Mouse (Mus musculus) ES-Bruce4 (cell line): ENCODE results near the gene Cse1l. TPM values are rescaled to one million over a fixed set of nuclear protein-coding genes. Genes with fewer than 3 reads are reported as not detected.

Source experiments
- H3K27ac ChIP-seq: 2 replicates; pipeline ENCODE4 v1.5.1; 2012; ENCODE audit warnings: low read length, inconsistent platforms; ENCODE audit not compliant: insufficient read depth
- H3K27me3 ChIP-seq: 2 replicates; pipeline ENCODE4 v1.6.1; 2012; ENCODE audit warnings: mild to moderate bottlenecking, low read length, inconsistent platforms; ENCODE audit not compliant: control insufficient read depth, poor library complexity, insufficient read depth, severe bottlenecking
- H3K36me3 ChIP-seq: 2 replicates; pipeline ENCODE4 v1.6.1; 2012; ENCODE audit warnings: inconsistent platforms, mild to moderate bottlenecking, low read length, moderate library complexity; ENCODE audit not compliant: control insufficient read depth, poor library complexity, insufficient read depth, severe bottlenecking
- H3K4me1 ChIP-seq: one replicate; pipeline ENCODE4 v1.8.1; 2011; ENCODE audit warnings: low read length; ENCODE audit not compliant: control insufficient read depth, insufficient read depth
- H3K4me3 ChIP-seq: 2 replicates; pipeline ENCODE4 v1.5.1; 2011; ENCODE audit warnings: low read depth, mild to moderate bottlenecking, low read length
- H3K9ac ChIP-seq: 2 replicates; pipeline ENCODE4 v1.6.1; 2012; ENCODE audit warnings: low read depth, mild to moderate bottlenecking, inconsistent platforms; ENCODE audit not compliant: poor library complexity, severe bottlenecking
- H3K9me3 ChIP-seq: replicated peaks from 2 replicates; pipeline ENCODE4 v1.6.1; 2012; ENCODE audit warnings: mild to moderate bottlenecking, low read length, inconsistent platforms; ENCODE audit not compliant: control insufficient read depth, poor library complexity, insufficient read depth, severe bottlenecking
- CTCF ChIP-seq: IDR thresholded peaks from one replicate; pipeline ENCODE4 v1.8.1; 2011; ENCODE audit warnings: low read depth, low read length
- EP300 ChIP-seq: IDR thresholded peaks from 2 replicates; pipeline ENCODE4 v1.6.1; 2011; ENCODE audit warnings: low read depth, low read length; ENCODE audit not compliant: insufficient read depth
- POLR2A ChIP-seq: IDR thresholded peaks from one replicate; pipeline ENCODE4 v1.8.1; 2011; ENCODE audit warnings: low read length; ENCODE audit not compliant: insufficient read depth
- polyA plus RNA-seq: library from polyadenylated mRNA; stranded (reverse); fragments of >200 nt; gene quantifications from 2 replicates; pipeline ENCODE4 v1.2.4, GENCODE M21; 2011; ENCODE audit warnings: low read depth; ENCODE audit not compliant: missing spikeins, insufficient read depth, insufficient read length

Cse1l gene
- polyA plus RNA-seq, 1 experiment, result 298 TPM

GRCm38 (mm10) chr2:166973153-166973552 is 67.3 kb downstream of the Cse1l start:
- H3K27me3 ChIP-seq, result no peaks in the 10 kb centered on the region
- TF ChIP-seq POLR2A (no peak), EP300 (no peak), CTCF (no peak)
- peaks cover 6% of the 10 kb centered on the region for H3K4me1 ChIP-seq
- H3K9ac ChIP-seq, result no peak overlapping the region
- no peaks in the 10 kb centered on the region for H3K36me3 ChIP-seq
- H3K4me3 ChIP-seq, result no peak overlapping the region
- no peaks in the 10 kb centered on the region for H3K9me3 ChIP-seq
- peak overlapping the region; percentile 58; the same call in 1 of the 2 replicates for H3K27ac ChIP-seq

DNA sequence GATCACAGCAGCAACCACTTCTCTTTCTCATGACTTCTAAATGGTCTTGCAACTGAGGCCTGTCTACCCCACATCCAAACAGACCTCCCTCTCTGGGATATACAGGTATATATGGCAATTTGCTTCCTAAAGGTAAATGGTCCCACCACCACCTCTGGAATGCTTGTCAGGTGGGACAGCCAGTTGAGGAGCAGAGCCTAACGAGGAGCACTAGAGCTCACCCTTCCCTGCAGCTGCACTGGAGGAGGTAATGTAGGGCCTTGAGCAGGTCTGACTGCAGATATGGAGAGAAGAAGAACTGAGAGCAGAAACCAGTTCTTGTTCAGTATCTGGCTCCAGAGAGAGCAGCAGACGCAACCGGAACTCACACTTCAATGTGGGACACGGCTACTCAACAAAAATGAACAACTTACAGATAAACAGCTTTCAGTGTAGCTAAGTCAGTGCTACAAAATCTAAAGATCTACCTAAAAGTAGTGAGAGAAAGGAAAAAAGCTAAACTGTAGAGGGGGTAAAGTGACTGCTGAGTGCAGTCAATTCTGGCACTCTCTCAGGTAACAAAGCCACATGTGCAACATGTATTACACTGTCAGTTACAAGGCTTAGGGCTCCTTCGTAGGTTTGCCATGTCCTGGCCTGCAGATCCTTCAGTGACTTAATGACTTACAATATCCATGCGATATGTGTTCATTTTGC is 68.5 kb downstream of the Cse1l start:
- H3K27ac ChIP-seq, result no peak overlapping the region
- TF ChIP-seq CTCF (no peak), POLR2A (no peak), EP300 (no peak)
- no peak overlapping the region for H3K4me3 ChIP-seq
- no peaks in the 10 kb centered on the region for H3K9me3 ChIP-seq
- H3K4me1 ChIP-seq, result peaks cover 6% of the 10 kb centered on the region
- no peaks in the 10 kb centered on the region for H3K27me3 ChIP-seq
- H3K36me3 ChIP-seq, result no peaks in the 10 kb centered on the region
- H3K9ac ChIP-seq, result no peak overlapping the region

- Histone ChIP-seq H3K27ac (0 out of 2 replicates have a peak overlapping the region, but pooled peaks have one; percentile 7), H3K27me3 (no peaks in the 10 kb centered on the region), H3K36me3 (no peaks in the 10 kb centered on the region), H3K9ac (0 out of 2 replicates have a peak overlapping the region, but pooled peaks have one; percentile 60), H3K4me1 (peaks cover 4% of the 10 kb centered on the region), H3K9me3 (no peaks in the 10 kb centered on the region), H3K4me3 (no peak overlapping the region)
- no peak for TF ChIP-seq POLR2A
- no peak for TF ChIP-seq CTCF
- TF ChIP-seq EP300, result no peak
Observed at GRCm38 (mm10) chr2:166976356-166976755, 70.5 kb downstream of the Cse1l start.

DNA sequence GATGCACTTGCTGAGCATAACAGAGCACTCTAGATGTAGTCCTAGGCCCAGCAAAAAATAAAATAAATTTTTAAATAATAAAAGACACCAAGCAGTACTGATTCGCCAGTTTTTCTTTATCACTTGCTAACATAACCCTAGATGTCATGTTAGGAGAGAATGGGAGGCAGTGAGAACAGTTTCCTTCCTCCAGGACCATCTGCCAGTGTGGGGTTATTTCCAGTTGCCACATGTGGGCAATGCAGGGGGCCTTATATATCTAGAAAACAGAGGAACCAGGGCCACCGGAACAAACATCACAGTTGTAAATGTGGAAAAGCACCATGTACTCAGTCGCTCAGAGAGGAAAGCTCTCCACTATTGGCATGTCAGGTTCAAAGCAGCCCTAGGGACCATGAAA is 71.7 kb downstream of the Cse1l start:
- no peak overlapping the region for H3K9ac ChIP-seq
- no peaks in the 10 kb centered on the region for H3K27me3 ChIP-seq
- no peaks in the 10 kb centered on the region for H3K9me3 ChIP-seq
- no peak overlapping the region for H3K4me3 ChIP-seq
- TF ChIP-seq POLR2A (no peak), CTCF (no peak), EP300 (no peak)
- H3K36me3 ChIP-seq, result no peaks in the 10 kb centered on the region
- H3K27ac ChIP-seq, result no peak overlapping the region
- H3K4me1 ChIP-seq, result peaks cover 4% of the 10 kb centered on the region

- no peaks in the 10 kb centered on the region for H3K27me3 ChIP-seq
- no peak for TF ChIP-seq POLR2A
- no peak for TF ChIP-seq EP300
- no peak for TF ChIP-seq CTCF
- no peaks in the 10 kb centered on the region for H3K4me1 ChIP-seq
- no peaks in the 10 kb centered on the region for H3K36me3 ChIP-seq
- no peak overlapping the region for H3K9ac ChIP-seq
- no peaks in the 10 kb centered on the region for H3K9me3 ChIP-seq
- H3K4me3 ChIP-seq, result no peak overlapping the region
- H3K27ac ChIP-seq, result no peak overlapping the region
Observed at GRCm38 (mm10) chr2:166980161-166980560, 74.3 kb downstream of the Cse1l start.

- Histone ChIP-seq H3K27ac (no peak overlapping the region), H3K4me3 (no peak overlapping the region), H3K9me3 (no peaks in the 10 kb centered on the region), H3K27me3 (no peaks in the 10 kb centered on the region), H3K9ac (no peak overlapping the region), H3K36me3 (no peaks in the 10 kb centered on the region), H3K4me1 (no peaks in the 10 kb centered on the region)
- peak; percentile 26 for TF ChIP-seq CTCF
- no peak for TF ChIP-seq EP300
- TF ChIP-seq POLR2A, result no peak
Observed at GRCm38 (mm10) chr2:166983351-166983894, 77.6 kb downstream of the Cse1l start.
